ENCODE assay signal across 19 mouse cellular contexts in the genomic region with DNA sequence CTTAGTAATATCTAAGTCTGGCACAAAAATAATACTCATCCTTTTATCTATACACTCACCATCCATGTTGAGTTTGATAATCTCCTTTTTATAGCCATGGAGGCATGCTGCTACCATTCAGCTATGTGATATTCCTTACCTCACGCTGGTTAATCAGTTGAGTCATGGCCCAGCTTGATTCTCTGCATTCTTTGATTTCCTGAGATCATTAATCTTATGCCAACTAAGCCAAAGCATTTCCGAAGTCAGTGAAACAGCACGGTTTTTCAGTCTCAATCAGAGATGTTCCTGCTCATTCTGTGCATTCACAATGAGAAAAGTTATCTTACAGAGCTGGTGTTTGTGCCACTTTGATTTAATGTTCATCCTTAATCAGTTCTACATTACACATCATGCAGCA.
"Had no signal": no experiment of that assay in that cellular context is flagged by ENCODE, and none has a peak within 500 bp of the region (broad histone marks: within the 10 kb centered on the region; RNA-seq: fewer than 3 reads in every experiment).

No protein-coding gene starts in this region.

- H3K9me3 ChIP-seq: megakaryocyte, embryonic 14.5 days; midbrain, embryonic 10.5 days; midbrain, embryonic 12.5 days; midbrain, embryonic 15.5 days; neural tube, embryonic 13.5 days; neural tube, embryonic 15.5 days had no signal

- H3K27me3 ChIP-seq: megakaryocyte, embryonic 14.5 days; midbrain, embryonic 12.5 days; midbrain, embryonic 15.5 days; neural tube, embryonic 13.5 days; neural tube, embryonic 15.5 days had no signal

- H3K4me3 ChIP-seq: megakaryocyte, embryonic 14.5 days; midbrain, embryonic 10.5 days; midbrain, embryonic 12.5 days; midbrain, embryonic 15.5 days; myocyte; neural tube, embryonic 13.5 days; neural tube, embryonic 15.5 days had no signal

- H3K36me3 ChIP-seq: midbrain, embryonic 10.5 days; midbrain, embryonic 12.5 days; midbrain, embryonic 15.5 days; neural tube, embryonic 13.5 days; neural tube, embryonic 15.5 days had no signal

- H3K4me1 ChIP-seq: megakaryocyte, embryonic 14.5 days; midbrain, embryonic 10.5 days; midbrain, embryonic 12.5 days; midbrain, embryonic 15.5 days; neural tube, embryonic 13.5 days; neural tube, embryonic 15.5 days had no signal

- ATAC-seq: midbrain, embryonic 15.5 days had no signal

- H3K27ac ChIP-seq: midbrain, embryonic 10.5 days; midbrain, embryonic 12.5 days; midbrain, embryonic 15.5 days; neural tube, embryonic 13.5 days; neural tube, embryonic 15.5 days had no signal

- DNase-seq: lung, adult 18-20 months; lung, embryonic 14.5 days; lung, postnatal 10 days; lung, postnatal 4 days; retina, postnatal 1 day; right cerebral cortex, adult 18-20 months; right cerebral cortex, postnatal 25 days; right cerebral cortex, postnatal 4 days; spleen, adult 18-20 months; thymus, adult 18-20 months; thymus, postnatal 14 days; thymus, postnatal 36 days had no signal

- H3K4me2 ChIP-seq: lung, embryonic 14.5 days; midbrain, embryonic 12.5 days; midbrain, embryonic 15.5 days; neural tube, embryonic 13.5 days; neural tube, embryonic 15.5 days had no signal

- H3K9ac ChIP-seq: lung, embryonic 14.5 days; midbrain, embryonic 12.5 days; midbrain, embryonic 15.5 days; neural tube, embryonic 13.5 days; neural tube, embryonic 15.5 days had no signal
